Mouse (Mus musculus) bone marrow, adult 2 months (tissue): ENCODE measurements around the gene Ksr2.

Experiments
- CTCF ChIP-seq: fragments of 200-500 bp; IDR thresholded peaks from 2 replicates; pipeline ENCODE4 v1.5.1; 2011; ENCODE audit warnings: low read length, control low read depth; ENCODE audit not compliant: control insufficient read depth, insufficient read depth
- POLR2A ChIP-seq: fragments of 200-500 bp; IDR thresholded peaks from 2 replicates; pipeline ENCODE4 v1.6.1; 2011; ENCODE audit warnings: low read depth, mild to moderate bottlenecking, control low read depth, low read length, borderline replicate concordance; ENCODE audit not compliant: control insufficient read depth

DNA sequence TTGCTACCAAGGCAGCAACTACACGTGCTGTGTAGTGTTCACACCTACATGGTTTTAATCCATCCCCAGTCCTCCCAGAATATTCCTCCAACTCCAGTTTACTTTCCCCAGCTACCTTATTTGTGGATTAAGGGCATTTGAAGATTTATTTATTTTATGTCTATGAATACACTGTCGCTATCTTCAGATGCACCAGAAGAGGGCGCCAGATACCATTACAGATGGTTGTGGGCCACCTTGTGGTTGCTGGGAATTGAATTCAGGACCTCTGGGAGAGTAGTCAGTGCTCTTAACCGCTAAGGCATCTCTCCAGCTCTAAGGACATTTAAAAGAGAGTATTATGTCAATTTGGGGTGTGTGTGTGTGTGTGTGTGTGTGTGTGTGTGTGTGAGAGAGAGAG is 108.7 kb downstream of the Ksr2 start:
- TF ChIP-seq POLR2A (no peak), CTCF (no peak)
